In the genomic region with DNA sequence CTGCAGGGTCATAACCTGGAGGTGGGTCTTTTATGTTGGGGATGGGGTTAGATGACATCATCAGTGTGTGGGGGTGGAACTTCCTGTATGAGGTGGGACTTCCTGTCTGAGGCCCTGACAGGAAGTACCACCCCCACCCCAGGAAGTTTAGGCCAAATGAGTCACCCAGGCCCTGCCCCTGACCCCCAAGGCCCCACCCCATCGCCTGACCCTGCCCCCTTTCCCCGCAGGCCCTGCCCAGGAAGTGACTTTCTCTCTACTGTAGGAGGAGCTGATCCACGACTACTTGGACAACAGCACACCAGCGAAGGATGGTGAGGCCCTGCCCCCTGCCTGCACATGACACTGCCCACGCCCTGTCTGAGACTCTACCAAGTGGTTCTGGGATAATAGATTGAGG, we compare ENCODE assay signal across 18 mouse cellular contexts.
DNase-seq lines count a peak whose midpoint lies in the region; ATAC-seq and TF ChIP-seq lines count a peak whose summit lies in the region.
"Had no signal": no experiment of that assay in that cellular context is flagged by ENCODE, and none has a peak within 500 bp of the region (broad histone marks: within the 10 kb centered on the region; RNA-seq: fewer than 3 reads in every experiment).

No protein-coding gene starts in this region.

- H3K9me3 ChIP-seq in forebrain, embryonic 11.5 days (ENCODE audit: control insufficient read depth, low read length) = 0 out of 2 replicates have a peak, but pooled peaks cover 2% of the 10 kb centered on the region
- H3K9me3 ChIP-seq in forebrain, embryonic 14.5 days (replicated peaks; ENCODE audit: control insufficient read depth, low read length) = no peaks in the 10 kb centered on the region
- no peaks in the 10 kb centered on the region for H3K9me3 ChIP-seq in midbrain, postnatal 0 days (ENCODE audit: low read length)
- H3K9me3 ChIP-seq in midbrain, embryonic 14.5 days (ENCODE audit: control insufficient read depth, low read length) = no peaks in the 10 kb centered on the region
- H3K9me3 ChIP-seq in heart, embryonic 12.5 days (replicated peaks) = peaks cover 34% of the 10 kb centered on the region
- H3K9me3 ChIP-seq: limb, embryonic 15.5 days had no signal

- H3K4me2 ChIP-seq in forebrain, embryonic 11.5 days (ENCODE audit: low read depth, low read length, severe bottlenecking) = no peak overlapping the region
- no peak overlapping the region for H3K4me2 ChIP-seq in forebrain, embryonic 14.5 days (ENCODE audit: low read length)
- H3K4me2 ChIP-seq in midbrain, postnatal 0 days (ENCODE audit: low read depth, low read length, poor library complexity, severe bottlenecking) = no peak overlapping the region
- no peak overlapping the region for H3K4me2 ChIP-seq in midbrain, embryonic 14.5 days (ENCODE audit: low read length)
- H3K4me2 ChIP-seq in heart, embryonic 12.5 days = no peak overlapping the region
- H3K4me2 ChIP-seq: limb, embryonic 15.5 days; liver, embryonic 15.5 days had no signal

- TF ChIP-seq CTCF in midbrain, postnatal 0 days (IDR thresholded peaks at IDR 0.05) = 0 out of 2 replicates have a peak, but pooled peaks have one; percentile 5

- peak; percentile 22 for ATAC-seq in forebrain, embryonic 11.5 days (replicated peaks; ENCODE audit: low FRiP score)
- no peak for ATAC-seq in forebrain, embryonic 14.5 days
- ATAC-seq in midbrain, postnatal 0 days (ENCODE audit: low FRiP score) = no peak
- ATAC-seq in midbrain, embryonic 14.5 days (ENCODE audit: low FRiP score, low TSS enrichment) = no peak
- no peak for ATAC-seq in heart, embryonic 12.5 days (ENCODE audit: insufficient number of reproducible peaks, low FRiP score)

- 88% methylated on average over 5 of the region's 5 CpGs for WGBS in forebrain, embryonic 11.5 days
- 60% methylated on average over 5 of the region's 5 CpGs for WGBS in forebrain, embryonic 14.5 days
- WGBS in midbrain, postnatal 0 days = 65% methylated on average over 5 of the region's 5 CpGs
- 65% methylated on average over 5 of the region's 5 CpGs for WGBS in midbrain, embryonic 14.5 days
- WGBS in heart, embryonic 12.5 days = 93% methylated on average over 5 of the region's 5 CpGs

- no peaks in the 10 kb centered on the region for H3K4me1 ChIP-seq in forebrain, embryonic 11.5 days (replicated peaks; ENCODE audit: control insufficient read depth, insufficient read depth, low read length)
- H3K4me1 ChIP-seq in forebrain, embryonic 14.5 days (ENCODE audit: control insufficient read depth, insufficient read depth, low read length) = no peaks in the 10 kb centered on the region
- H3K4me1 ChIP-seq in midbrain, postnatal 0 days (ENCODE audit: insufficient read depth, low read length) = no peaks in the 10 kb centered on the region
- H3K4me1 ChIP-seq in midbrain, embryonic 14.5 days (ENCODE audit: control insufficient read depth, insufficient read depth, low read length) = peaks cover 4% of the 10 kb centered on the region; the same call in 1 of the 2 replicates
- peaks cover 7% of the 10 kb centered on the region; the same call in 1 of the 2 replicates for H3K4me1 ChIP-seq in heart, embryonic 12.5 days (replicated peaks)

- no peak overlapping the region for H3K27ac ChIP-seq in forebrain, embryonic 11.5 days (ENCODE audit: low read depth, low read length)
- no peak overlapping the region for H3K27ac ChIP-seq in forebrain, embryonic 14.5 days (ENCODE audit: low read depth, low read length)
- no peak overlapping the region for H3K27ac ChIP-seq in midbrain, postnatal 0 days (ENCODE audit: low read depth, low read length)
- H3K27ac ChIP-seq in midbrain, embryonic 14.5 days (replicated peaks; ENCODE audit: low read depth, low read length) = no peak overlapping the region
- no peak overlapping the region for H3K27ac ChIP-seq in heart, embryonic 12.5 days (ENCODE audit: poor library complexity, severe bottlenecking)
- H3K27ac ChIP-seq: forebrain, embryonic 10.5 days; limb, embryonic 15.5 days; liver, embryonic 15.5 days; macrophage; stomach, postnatal 0 days had no signal

- H3K36me3 ChIP-seq in forebrain, embryonic 11.5 days (ENCODE audit: control insufficient read depth, insufficient read depth, low read length) = peaks cover 17% of the 10 kb centered on the region
- H3K36me3 ChIP-seq in forebrain, embryonic 14.5 days (ENCODE audit: control insufficient read depth, insufficient read depth, low read length) = peaks cover 29% of the 10 kb centered on the region
- H3K36me3 ChIP-seq in midbrain, postnatal 0 days (ENCODE audit: insufficient read depth, low read length) = peaks cover 16% of the 10 kb centered on the region
- H3K36me3 ChIP-seq in midbrain, embryonic 14.5 days (ENCODE audit: control insufficient read depth, insufficient read depth, low read length) = peaks cover 29% of the 10 kb centered on the region
- H3K36me3 ChIP-seq in heart, embryonic 12.5 days = peaks cover 41% of the 10 kb centered on the region

- no peak overlapping the region for H3K4me3 ChIP-seq in forebrain, embryonic 11.5 days (ENCODE audit: low read depth, low read length)
- no peak overlapping the region for H3K4me3 ChIP-seq in forebrain, embryonic 14.5 days (ENCODE audit: low read depth, low read length)
- no peak overlapping the region for H3K4me3 ChIP-seq in midbrain, postnatal 0 days (ENCODE audit: low read depth, low read length)
- no peak overlapping the region for H3K4me3 ChIP-seq in midbrain, embryonic 14.5 days (replicated peaks; ENCODE audit: low read depth, low read length)
- H3K4me3 ChIP-seq in heart, embryonic 12.5 days = no peak overlapping the region
- H3K4me3 ChIP-seq: limb, embryonic 15.5 days; liver, embryonic 15.5 days had no signal

- no peak for DNase-seq in forebrain, embryonic 11.5 days (ENCODE audit: low spot score)
- DNase-seq in forebrain, embryonic 14.5 days (ENCODE audit: low spot score) = no peak
- DNase-seq in midbrain, postnatal 0 days (ENCODE audit: low spot score) = no peak
- no peak for DNase-seq in midbrain, embryonic 14.5 days
- DNase-seq in CD4-positive helper T cell, adult 2 months (ENCODE audit: low read depth, low spot score) = peak; percentile 50
- DNase-seq in R1 (ENCODE audit: low read depth, low spot score) = peak; percentile 61
- DNase-seq in spleen, adult 12 weeks (ENCODE audit: low spot score) = no peak
- DNase-seq: adrenal gland, adult 8-10 months; cerebellum, postnatal 36 days; gastrocnemius, postnatal 10 days; heart, adult 18-20 months; heart, postnatal 36 days had no signal

- no peak overlapping the region for H3K9ac ChIP-seq in forebrain, embryonic 11.5 days (ENCODE audit: low read length)
- H3K9ac ChIP-seq in forebrain, embryonic 14.5 days (ENCODE audit: low read length) = no peak overlapping the region
- no peak overlapping the region for H3K9ac ChIP-seq in midbrain, postnatal 0 days (replicated peaks; ENCODE audit: low read length, poor library complexity, severe bottlenecking)
- H3K9ac ChIP-seq in midbrain, embryonic 14.5 days (replicated peaks; ENCODE audit: low read length) = no peak overlapping the region
- no peak overlapping the region for H3K9ac ChIP-seq in heart, embryonic 12.5 days
- H3K9ac ChIP-seq: limb, embryonic 15.5 days; liver, embryonic 15.5 days had no signal

- H3K27me3 ChIP-seq in forebrain, embryonic 11.5 days (ENCODE audit: control insufficient read depth, insufficient read depth, low read length) = no peaks in the 10 kb centered on the region
- H3K27me3 ChIP-seq in forebrain, embryonic 14.5 days (replicated peaks; ENCODE audit: control insufficient read depth, insufficient read depth, low read length) = no peaks in the 10 kb centered on the region
- no peaks in the 10 kb centered on the region for H3K27me3 ChIP-seq in midbrain, postnatal 0 days (ENCODE audit: insufficient read depth, low read length)
- no peaks in the 10 kb centered on the region for H3K27me3 ChIP-seq in midbrain, embryonic 14.5 days (ENCODE audit: control insufficient read depth, insufficient read depth, low read length)
- no peaks in the 10 kb centered on the region for H3K27me3 ChIP-seq in heart, embryonic 12.5 days (replicated peaks)
- H3K27me3 ChIP-seq: limb, embryonic 15.5 days; liver, embryonic 15.5 days had no signal

Comparison
In these comparisons a context has a peak if more than half of its experiments do, and no peak if none do; other contexts are left out.
1. DNase-seq: peak in CD4-positive helper T cell, adult 2 months (single experiment) and R1 (single experiment); none in forebrain, embryonic 11.5 days (single experiment), forebrain, embryonic 14.5 days (single experiment), midbrain, postnatal 0 days (single experiment), midbrain, embryonic 14.5 days (single experiment) and spleen, adult 12 weeks (single experiment).